Mouse (Mus musculus): ENCODE measurements around the gene Prr5l.

DNA sequence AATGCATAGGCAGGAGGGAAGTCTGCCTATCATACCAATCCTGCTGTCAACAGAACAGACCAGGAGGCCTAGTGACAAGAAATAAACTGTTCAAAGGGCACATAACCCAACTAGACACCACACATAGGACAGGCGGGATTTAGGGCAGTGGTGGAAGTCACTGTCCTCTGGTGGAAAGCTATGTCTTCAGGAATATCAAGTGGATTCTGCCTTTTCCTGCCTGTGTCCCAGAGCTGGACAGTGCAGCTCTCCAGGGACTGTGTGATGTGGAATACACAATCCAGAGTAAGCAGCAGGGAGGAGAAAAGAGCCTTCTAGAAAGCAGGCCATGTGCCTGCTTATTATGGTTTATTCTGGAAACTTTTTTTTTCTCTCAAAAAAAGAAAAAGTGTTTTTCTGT is 125.0 kb downstream of the Prr5l start:
- no peak for TF ChIP-seq CTCF (IDR thresholded peaks at IDR 0.05; ENCODE audit: low read depth, low read length)
- no peak for TF ChIP-seq GATA1 (IDR thresholded peaks at IDR 0.05; ENCODE audit: borderline replicate concordance, low read length)
- no peak for TF ChIP-seq TAL1 (conservative IDR thresholded peaks at IDR 0.05; ENCODE audit: low read depth, low read length)
